Mouse (Mus musculus): ENCODE measurements around the gene Casp7. TPM values are rescaled to one million over a fixed set of nuclear protein-coding genes. Genes with fewer than 3 reads are reported as not detected.

Casp7 gene
- total RNA-seq, 2 experiments from 2014 or later: 14.8 to 15.0 TPM

DNA sequence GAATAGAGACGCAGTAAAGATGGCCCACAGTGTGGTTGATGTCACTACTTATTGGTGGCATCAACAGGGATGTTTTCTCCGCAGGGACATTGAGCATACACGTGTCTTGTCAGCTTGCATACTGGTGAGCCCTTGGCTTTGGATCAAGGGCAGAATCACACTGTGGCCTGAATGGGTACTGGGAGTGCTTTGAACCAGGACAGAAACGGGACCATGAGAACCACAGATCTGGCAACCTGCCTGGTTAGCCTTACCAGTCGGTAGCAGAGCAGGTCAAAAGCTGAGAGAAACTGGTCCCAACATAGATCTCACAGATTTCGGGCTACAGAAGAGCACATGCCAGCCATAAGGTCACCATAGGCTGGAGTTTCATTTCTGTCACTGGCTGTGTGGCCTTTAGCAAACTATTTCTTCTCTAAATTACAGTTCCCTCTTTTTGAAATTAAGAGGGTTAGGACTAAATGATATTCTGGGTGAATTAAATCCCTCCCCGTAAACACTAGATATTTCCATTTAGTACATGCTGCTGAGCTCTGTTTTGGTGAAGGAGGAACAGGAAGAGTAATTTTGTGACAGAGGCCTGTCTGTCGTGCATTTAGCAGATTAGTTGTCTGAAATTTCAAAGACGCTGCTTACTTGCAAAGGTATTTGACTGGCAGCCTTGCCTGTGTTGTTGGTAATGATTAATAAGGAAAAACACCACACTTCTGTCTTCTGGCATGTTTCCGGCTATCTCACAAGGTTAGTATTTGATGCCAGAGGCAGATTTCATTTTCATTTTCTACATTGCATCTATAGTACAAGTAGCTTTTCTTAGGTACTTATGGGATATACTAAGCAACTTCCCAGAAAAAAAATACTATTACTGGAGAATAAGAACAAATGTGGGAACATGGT, 62.5 kb downstream of the Casp7 start:
- ATAC-seq (replicated peaks; ENCODE audit: low FRiP score, poor library complexity, severe bottlenecking): no peak

- no peak for ATAC-seq (replicated peaks; ENCODE audit: low FRiP score, poor library complexity, severe bottlenecking)
Observed at GRCm38 (mm10) chr19:56460241-56460640, 63.3 kb downstream of the Casp7 start.

- ATAC-seq (replicated peaks; ENCODE audit: low FRiP score, poor library complexity, severe bottlenecking): no peak
Observed at GRCm38 (mm10) chr19:56461522-56462101, 64.7 kb downstream of the Casp7 start, which contains the start of gene Plekhs1. TSS of gene Plekhs1 (plus strand) at chr19:56461640.

DNA sequence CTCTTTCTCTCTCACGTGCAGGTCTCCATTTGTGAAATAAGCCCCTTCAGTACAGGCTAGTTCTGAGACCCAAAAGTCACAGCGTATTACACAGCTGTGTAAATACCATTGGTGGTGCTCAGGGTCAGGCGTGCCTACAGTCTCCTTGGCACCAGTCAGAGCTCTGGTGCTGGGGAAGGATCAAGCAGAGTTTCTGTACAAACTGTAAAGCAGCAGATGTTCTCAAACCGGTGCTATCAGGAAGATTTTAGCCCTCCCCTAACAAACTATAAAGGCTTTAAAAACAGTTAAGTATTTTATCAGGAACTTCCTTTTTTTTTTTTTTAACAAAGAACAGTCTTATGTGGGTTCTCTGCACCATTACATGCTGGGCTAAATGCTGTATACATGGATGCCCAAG, 65.9 kb downstream of the Casp7 start:
- no peak for ATAC-seq (replicated peaks; ENCODE audit: low FRiP score, poor library complexity, severe bottlenecking)

GRCm38 (mm10) chr19:56466486-56466885, 69.6 kb downstream of the Casp7 start:
- ATAC-seq (replicated peaks; ENCODE audit: low FRiP score, poor library complexity, severe bottlenecking): no peak

- no peak for ATAC-seq (replicated peaks; ENCODE audit: low FRiP score, poor library complexity, severe bottlenecking)
Observed at GRCm38 (mm10) chr19:56470286-56471020, 73.5 kb downstream of the Casp7 start.

DNA sequence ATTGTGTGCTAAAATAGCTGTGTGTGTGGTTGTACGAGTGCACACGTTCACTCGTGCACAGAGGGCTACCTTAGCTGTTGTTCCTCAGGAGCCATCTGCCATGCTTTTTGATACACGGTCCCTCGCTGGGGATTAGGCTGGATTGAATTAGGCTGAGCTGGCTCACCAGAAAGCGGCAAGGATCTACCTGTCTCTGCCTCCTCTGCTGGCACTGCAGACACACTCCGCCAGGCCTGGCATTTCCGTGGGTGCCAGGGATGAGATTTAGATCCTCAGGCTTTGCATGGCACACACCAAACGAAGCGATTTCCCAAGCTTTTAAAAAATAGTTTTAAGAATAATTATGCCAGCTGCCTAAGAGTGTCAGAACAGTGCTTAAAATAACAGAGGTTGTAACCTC, 75.0 kb downstream of the Casp7 start:
- ATAC-seq (replicated peaks; ENCODE audit: low FRiP score, poor library complexity, severe bottlenecking): no peak

DNA sequence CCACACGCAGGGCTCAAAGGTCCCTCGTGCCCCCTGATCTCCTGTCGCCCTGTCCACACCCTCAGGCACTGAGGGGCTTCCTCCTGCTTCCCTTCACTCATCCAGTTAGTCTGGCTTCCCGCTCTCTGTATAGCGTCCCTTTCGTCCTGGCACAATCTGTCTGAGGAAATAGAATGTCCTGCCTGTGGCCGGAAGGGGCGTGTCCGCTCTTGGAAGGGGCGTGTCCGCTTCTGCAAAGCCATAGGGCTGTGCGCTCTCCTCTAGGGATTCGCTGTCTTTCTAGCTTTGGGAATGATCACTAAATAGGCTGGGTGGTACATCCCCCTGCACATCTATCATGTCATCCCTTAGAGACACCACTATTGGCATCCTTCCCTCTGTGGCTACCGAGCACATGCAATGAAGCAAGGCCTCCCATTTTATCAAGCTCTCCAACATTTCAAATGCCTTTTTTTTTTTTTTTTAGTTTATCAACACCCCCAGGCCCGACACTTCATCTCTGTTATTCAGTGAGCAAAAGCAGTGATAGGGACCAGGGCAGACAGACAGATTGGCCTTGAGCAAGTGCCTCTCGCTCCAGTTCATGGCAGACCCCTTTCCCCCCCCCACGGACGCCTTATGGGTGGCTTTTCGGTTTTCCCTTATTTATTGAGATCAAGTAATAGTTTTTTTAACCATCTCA, 78.1 kb downstream of the Casp7 start:
- ATAC-seq (replicated peaks; ENCODE audit: low FRiP score, poor library complexity, severe bottlenecking): 0 out of 2 replicates have a peak, but pooled peaks have one; percentile 46

DNA sequence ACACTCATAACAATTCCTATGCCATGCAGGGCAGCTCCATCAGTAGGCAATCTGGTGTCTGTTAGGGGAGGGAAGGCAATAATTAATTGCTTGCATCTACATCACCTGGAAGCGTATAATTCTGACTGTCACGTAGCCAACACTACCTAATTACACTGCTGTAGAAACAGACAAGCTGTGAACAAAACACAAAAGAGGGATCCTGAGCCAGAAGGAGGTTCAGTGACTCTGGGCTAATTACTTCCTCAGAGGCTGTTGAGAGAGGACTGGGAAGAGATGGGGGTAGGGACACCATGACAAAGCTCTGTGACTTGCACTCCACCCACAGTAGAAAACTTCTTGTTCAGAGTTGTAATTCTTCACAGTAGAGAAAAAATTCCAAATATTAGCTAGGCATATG, 79.6 kb downstream of the Casp7 start:
- ATAC-seq (replicated peaks; ENCODE audit: low FRiP score, poor library complexity, severe bottlenecking): no peak

DNA sequence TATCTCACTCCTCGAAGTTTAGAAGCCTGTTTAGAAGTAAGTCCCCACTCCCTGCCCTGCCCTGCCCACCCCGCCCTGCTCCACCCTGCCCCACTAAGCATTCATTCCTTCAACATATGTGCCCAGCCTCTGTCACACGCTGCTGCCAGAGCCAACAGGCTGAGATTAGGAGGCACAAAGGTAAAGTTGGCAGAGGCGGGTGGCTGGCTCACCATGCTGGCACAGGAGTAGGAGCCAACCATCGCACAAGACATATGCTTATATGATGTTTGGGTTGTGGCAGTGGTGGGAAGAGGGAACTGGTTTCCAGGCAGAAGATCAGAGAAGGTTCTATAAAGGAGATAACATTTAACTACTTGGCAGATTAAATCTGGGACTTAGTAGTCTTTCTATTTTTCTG, 80.3 kb downstream of the Casp7 start:
- ATAC-seq (replicated peaks; ENCODE audit: low FRiP score, poor library complexity, severe bottlenecking): no peak

- ATAC-seq (replicated peaks; ENCODE audit: low FRiP score, poor library complexity, severe bottlenecking): no peak
Observed at GRCm38 (mm10) chr19:56477832-56478231, 80.9 kb downstream of the Casp7 start.

GRCm38 (mm10) chr19:56484630-56485375, 87.9 kb downstream of the Casp7 start:
- no peak for ATAC-seq (replicated peaks; ENCODE audit: low FRiP score, poor library complexity, severe bottlenecking)

DNA sequence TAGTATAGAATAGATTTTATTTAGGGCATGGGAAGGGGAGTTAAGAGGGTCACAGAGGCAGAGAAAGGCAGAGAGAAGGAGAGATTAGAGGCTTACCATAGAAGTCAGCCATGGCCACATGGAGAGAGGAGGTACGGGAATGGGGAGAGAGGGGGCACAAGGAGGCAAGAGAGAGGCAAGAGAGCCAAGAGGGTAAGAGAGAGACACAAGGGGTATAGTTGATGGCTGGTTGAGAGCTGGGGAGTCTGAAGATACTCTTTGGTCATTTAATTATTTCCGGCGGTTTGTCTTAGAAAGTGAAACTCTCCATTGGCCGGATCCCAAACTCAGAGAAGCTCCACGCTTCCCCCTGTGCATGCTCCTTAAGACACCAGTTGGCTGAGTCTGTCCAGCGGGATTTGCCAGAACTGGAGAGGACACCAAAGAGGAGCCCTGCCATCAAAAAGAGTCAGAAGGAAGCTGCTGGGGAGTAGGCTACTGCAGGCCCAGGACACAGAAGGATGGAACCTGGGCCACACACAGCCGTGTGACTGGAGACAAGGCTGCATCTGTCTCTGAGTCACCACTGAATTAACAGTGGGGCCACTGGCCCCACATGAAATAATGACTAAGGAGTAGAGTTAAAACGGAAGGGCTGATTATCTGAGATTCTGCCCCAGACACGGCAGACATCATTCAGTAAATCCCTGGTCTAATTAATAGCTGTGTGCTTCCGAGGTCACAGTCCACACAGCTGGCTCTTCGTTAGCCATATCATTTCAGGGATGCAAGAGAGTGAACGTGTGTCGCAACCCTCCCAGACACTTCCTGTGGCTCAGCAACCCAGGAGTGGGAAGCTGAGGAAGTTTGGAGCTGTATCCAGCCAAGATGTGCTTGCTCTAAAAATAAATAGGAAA, 88.7 kb downstream of the Casp7 start:
- no peak for ATAC-seq (replicated peaks; ENCODE audit: low FRiP score, poor library complexity, severe bottlenecking)

GRCm38 (mm10) chr19:56486926-56487325, 90.0 kb downstream of the Casp7 start:
- ATAC-seq (replicated peaks; ENCODE audit: low FRiP score, poor library complexity, severe bottlenecking): no peak

GRCm38 (mm10) chr19:56487339-56487738, 90.4 kb downstream of the Casp7 start:
- ATAC-seq (replicated peaks; ENCODE audit: low FRiP score, poor library complexity, severe bottlenecking): no peak

GRCm38 (mm10) chr19:56489601-56490000, 92.7 kb downstream of the Casp7 start:
- no peak for ATAC-seq (replicated peaks; ENCODE audit: low FRiP score, poor library complexity, severe bottlenecking)
